Mouse (Mus musculus) spleen, adult 2 months (tissue): ENCODE results near the gene BC037034.

ENCODE experiments used
- CTCF ChIP-seq: fragments of 200-500 bp; IDR thresholded peaks from 2 replicates; pipeline ENCODE4 v1.5.1; 2011; ENCODE audit warnings: mild to moderate bottlenecking, inconsistent platforms; ENCODE audit not compliant: insufficient read depth, insufficient read length, insufficient replicate concordance; ENCODE audit errors: extremely low read depth
- POLR2A ChIP-seq: fragments of 200-500 bp; IDR thresholded peaks from 2 replicates; pipeline ENCODE4 v1.6.1; 2011; ENCODE audit warnings: low read depth, low read length, inconsistent platforms

GRCm38 (mm10) chr5:138294158-138294557 is 30.3 kb upstream of the BC037034 start:
- TF ChIP-seq CTCF: no peak
- no peak for TF ChIP-seq POLR2A
